Mouse (Mus musculus) MEL (cell line): ENCODE data around the gene Socs4. TPM values are rescaled to one million over a fixed set of nuclear protein-coding genes. Genes with fewer than 3 reads are reported as not detected.
A peak's percentile ranks its signal among the peaks of the same experiment; 100 is the strongest.

ENCODE experiments used
- DNase-seq: peaks from one replicate; pipeline ENCODE4 v3.0.0; 2011; ENCODE audit warnings: low read depth, low spot score
- H3K27ac ChIP-seq: 2 replicates; pipeline ENCODE4 v1.5.1; 2012; ENCODE audit warnings: low read depth, mild to moderate bottlenecking, control low read depth, low read length, moderate library complexity; ENCODE audit not compliant: control insufficient read depth
- H3K27me3 ChIP-seq, 2 experiments: fragments of 150-350 bp in 1 of 2; sonication (generic) in 1 of 2; 2 replicates each; pipeline ENCODE4 v1.6.1; 2012; ENCODE audit warnings: low read length in 2 of 2, mild to moderate bottlenecking in 2 of 2, improper control_type of control experiment in 1 of 2, moderate library complexity in 1 of 2; ENCODE audit not compliant: insufficient read depth in 2 of 2, control insufficient read depth in 1 of 2
- H3K36me3 ChIP-seq, 2 experiments: 2 replicates each; pipeline ENCODE4 v1.6.1; 2012 to 2014; ENCODE audit warnings: low read length in 2 of 2, improper control_type of control experiment in 1 of 2, inconsistent platforms in 1 of 2, mild to moderate bottlenecking in 1 of 2; ENCODE audit not compliant: insufficient read depth in 2 of 2, control insufficient read depth in 1 of 2
- H3K4me1 ChIP-seq, 2 experiments: fragments of 150-350 bp in 1 of 2; sonication (generic) in 1 of 2; 2 replicates each; pipeline ENCODE4 v1.6.1; 2012; ENCODE audit warnings: low read length in 2 of 2, improper control_type of control experiment in 1 of 2, mild to moderate bottlenecking in 1 of 2; ENCODE audit not compliant: insufficient read depth in 2 of 2, control insufficient read depth in 1 of 2
- H3K4me3 ChIP-seq, 2 experiments: fragments of 150-350 bp in 1 of 2; sonication (generic) in 1 of 2; 2 replicates each; pipeline ENCODE4 v1.5.1; 2012; ENCODE audit warnings: low read depth in 2 of 2, low read length in 2 of 2, mild to moderate bottlenecking in 2 of 2, moderate library complexity in 2 of 2, control low read depth in 1 of 2, improper control_type of control experiment in 1 of 2; ENCODE audit not compliant: control insufficient read depth in 1 of 2, insufficient read depth in 1 of 2
- H3K79me2 ChIP-seq: 2 replicates; pipeline ENCODE4 v1.6.1; 2012; ENCODE audit warnings: mild to moderate bottlenecking, low read length, moderate library complexity; ENCODE audit not compliant: control insufficient read depth, poor library complexity, insufficient read depth
- H3K9ac ChIP-seq: 2 replicates; pipeline ENCODE4 v1.6.1; 2012; ENCODE audit warnings: low read depth, mild to moderate bottlenecking, control low read depth, low read length, moderate library complexity; ENCODE audit not compliant: control insufficient read depth, poor library complexity, severe bottlenecking
- H3K9me3 ChIP-seq: fragments of 150-350 bp; sonication (generic); replicated peaks from 2 replicates; pipeline ENCODE4 v1.6.1; 2012; ENCODE audit warnings: mild to moderate bottlenecking, low read length, improper control_type of control experiment, moderate library complexity; ENCODE audit not compliant: insufficient read depth
- BHLHE40 ChIP-seq: IDR thresholded peaks from 2 replicates; pipeline ENCODE4 v1.6.1; 2012; ENCODE audit warnings: low read depth, mild to moderate bottlenecking, inconsistent platforms, low read length, improper control_type of control experiment, borderline replicate concordance
- CHD2 ChIP-seq: IDR thresholded peaks from 2 replicates; pipeline ENCODE4 v1.6.1; 2011; ENCODE audit warnings: low read length, improper control_type of control experiment
- E2F4 ChIP-seq: IDR thresholded peaks from 2 replicates; pipeline ENCODE4 v1.6.1; 2011; ENCODE audit warnings: low read depth, low read length, improper control_type of control experiment, borderline replicate concordance
- ELF1 ChIP-seq: IDR thresholded peaks from 2 replicates; pipeline ENCODE4 v1.6.1; 2014; ENCODE audit warnings: low read depth, mild to moderate bottlenecking, inconsistent platforms, low read length, improper control_type of control experiment, moderate library complexity
- EP300 ChIP-seq, 2 experiments: IDR thresholded peaks; 2 replicates each; pipeline ENCODE4 v1.6.1; 2011; ENCODE audit warnings: improper control_type of control experiment in 2 of 2, low read length in 2 of 2, low read depth in 1 of 2, mild to moderate bottlenecking in 1 of 2
- ETS1 ChIP-seq: IDR thresholded peaks from 2 replicates; pipeline ENCODE4 v1.6.1; 2012; ENCODE audit warnings: low read depth, mild to moderate bottlenecking, inconsistent platforms, low read length, improper control_type of control experiment, moderate library complexity
- GABPA ChIP-seq: IDR thresholded peaks from 2 replicates; pipeline ENCODE4 v1.6.1; 2012; ENCODE audit warnings: low read depth, mild to moderate bottlenecking, inconsistent platforms, low read length, improper control_type of control experiment, moderate library complexity
- GATA1 ChIP-seq: IDR thresholded peaks from 2 replicates; pipeline ENCODE4 v1.6.1; 2011; ENCODE audit warnings: low read depth, low read length, improper control_type of control experiment
- HCFC1 ChIP-seq: IDR thresholded peaks from 2 replicates; pipeline ENCODE4 v1.6.1; 2012; ENCODE audit warnings: low read depth, mild to moderate bottlenecking, inconsistent platforms, low read length, improper control_type of control experiment, moderate library complexity
- JUND ChIP-seq: IDR thresholded peaks from 2 replicates; pipeline ENCODE4 v1.6.1; 2011; ENCODE audit warnings: low read depth, mild to moderate bottlenecking, improper control_type of control experiment, low read length
- KAT2A ChIP-seq: conservative IDR thresholded peaks from 2 replicates; pipeline ENCODE4 v1.6.1; 2012; ENCODE audit warnings: low read depth, low read length, improper control_type of control experiment, inconsistent platforms
- MAFK ChIP-seq: IDR thresholded peaks from 2 replicates; pipeline ENCODE4 v1.6.1; 2011; ENCODE audit warnings: low read depth, mild to moderate bottlenecking, low read length, improper control_type of control experiment, borderline replicate concordance
- MEF2A ChIP-seq: IDR thresholded peaks from 2 replicates; pipeline ENCODE4 v1.6.1; 2014; ENCODE audit warnings: low read depth, mild to moderate bottlenecking, inconsistent platforms, low read length, improper control_type of control experiment; ENCODE audit not compliant: poor library complexity, insufficient replicate concordance, severe bottlenecking; ENCODE audit errors: extremely low read depth
- MXI1 ChIP-seq: IDR thresholded peaks from 2 replicates; pipeline ENCODE4 v1.6.1; 2011; ENCODE audit warnings: mild to moderate bottlenecking, low read depth, low read length, improper control_type of control experiment
- MYC ChIP-seq: IDR thresholded peaks from 2 replicates; pipeline ENCODE4 v1.6.1; 2011; ENCODE audit warnings: low read depth, mild to moderate bottlenecking, low read length, improper control_type of control experiment, moderate library complexity
- NELFE ChIP-seq: IDR thresholded peaks from 2 replicates; pipeline ENCODE4 v1.6.1; 2011; ENCODE audit warnings: low read depth, low read length, improper control_type of control experiment
- NRF1 ChIP-seq: IDR thresholded peaks from 2 replicates; pipeline ENCODE4 v1.6.1; 2014; ENCODE audit warnings: low read depth, mild to moderate bottlenecking, inconsistent platforms, low read length, improper control_type of control experiment, moderate library complexity; ENCODE audit not compliant: poor library complexity, insufficient read depth, severe bottlenecking
- POLR2A ChIP-seq, 2 experiments: IDR thresholded peaks; 2 replicates each; pipeline ENCODE4 v1.6.1; 2011 to 2012; ENCODE audit warnings: low read length in 2 of 2, mild to moderate bottlenecking in 2 of 2, control low read depth in 1 of 2, improper control_type of control experiment in 1 of 2, low read depth in 1 of 2, moderate library complexity in 1 of 2; ENCODE audit not compliant: control insufficient read depth in 1 of 2, insufficient read depth in 1 of 2, poor library complexity in 1 of 2
- POLR2AphosphoS2 ChIP-seq: IDR thresholded peaks from 2 replicates; pipeline ENCODE4 v1.6.1; 2011; ENCODE audit warnings: low read length, improper control_type of control experiment
- POLR2AphosphoS5 ChIP-seq: IDR thresholded peaks from 2 replicates; pipeline ENCODE4 v1.6.1; 2012; ENCODE audit warnings: low read depth, borderline replicate concordance, mild to moderate bottlenecking, inconsistent platforms, low read length, moderate library complexity, mixed read lengths
- RAD21 ChIP-seq: IDR thresholded peaks from 2 replicates; pipeline ENCODE4 v1.6.1; 2011; ENCODE audit warnings: mild to moderate bottlenecking, low read depth, low read length, improper control_type of control experiment
- SMC3 ChIP-seq: IDR thresholded peaks from 2 replicates; pipeline ENCODE4 v1.6.1; 2011; ENCODE audit warnings: low read depth, low read length, improper control_type of control experiment
- TBP ChIP-seq: IDR thresholded peaks from 2 replicates; pipeline ENCODE4 v1.8.0; 2011; ENCODE audit warnings: low read depth, low read length, improper control_type of control experiment
- TCF12 ChIP-seq: IDR thresholded peaks from 2 replicates; pipeline ENCODE4 v1.6.1; 2014; ENCODE audit warnings: low read depth, mild to moderate bottlenecking, inconsistent platforms, low read length, improper control_type of control experiment, moderate library complexity
- UBTF ChIP-seq: IDR thresholded peaks from 2 replicates; pipeline ENCODE4 v1.6.1; 2012; ENCODE audit warnings: low read depth, mild to moderate bottlenecking, inconsistent platforms, low read length, improper control_type of control experiment, moderate library complexity, borderline replicate concordance; ENCODE audit not compliant: insufficient read depth
- USF1 ChIP-seq: IDR thresholded peaks from 2 replicates; pipeline ENCODE4 v1.6.1; 2014; ENCODE audit warnings: low read depth, mild to moderate bottlenecking, inconsistent platforms, low read length, improper control_type of control experiment, moderate library complexity
- ZC3H11A ChIP-seq: IDR thresholded peaks from 2 replicates; pipeline ENCODE4 v1.6.1; 2012; ENCODE audit warnings: low read depth, mild to moderate bottlenecking, inconsistent platforms, low read length, improper control_type of control experiment
- ZKSCAN1 ChIP-seq: IDR thresholded peaks from 2 replicates; pipeline ENCODE4 v1.6.1; 2012; ENCODE audit warnings: low read depth, mild to moderate bottlenecking, inconsistent platforms, low read length, improper control_type of control experiment, moderate library complexity
- polyA plus RNA-seq, 2 experiments: library from polyadenylated mRNA; stranded (reverse) in 1 of 2; unstranded in 1 of 2; fragments of >175 nt in 1 of 2; fragments of >200 nt in 1 of 2; gene quantifications; 2 replicates each; pipeline versions ENCODE4 v1.2.1 to v1.2.4; 2012; ENCODE audit warnings: low replicate concordance in 2 of 2, low read depth in 1 of 2; ENCODE audit not compliant: insufficient read length in 2 of 2, insufficient read depth in 1 of 2, missing spikeins in 1 of 2
- total RNA-seq: library from RNA; depleted of rRNA; stranded (reverse); fragments of 300-350 nt; gene quantifications from 2 replicates; pipeline ENCODE4 v1.2.3, GENCODE M21; 2012

Socs4 gene
- total and polyA plus RNA-seq, 3 experiments: 8.8 to 21.0 (median 13.9) TPM

- no peak overlapping the region for H3K27ac ChIP-seq
- H3K27me3 ChIP-seq: no peaks in the 10 kb centered on the region
- H3K4me1 ChIP-seq: peaks cover 19 to 28% of the 10 kb centered on the region in 2 experiments
- peaks cover 8 to 36% of the 10 kb centered on the region in 2 experiments for H3K36me3 ChIP-seq
- no peaks in the 10 kb centered on the region for H3K79me2 ChIP-seq
- no peak overlapping the region for H3K4me3 ChIP-seq
- H3K9me3 ChIP-seq: no peaks in the 10 kb centered on the region
- DNase-seq: no peak
- no peak for TF ChIP-seq ZKSCAN1
- TF ChIP-seq JUND: no peak
- TF ChIP-seq MYC: no peak
- no peak for TF ChIP-seq UBTF
- TF ChIP-seq TBP: no peak
- no peak for TF ChIP-seq MEF2A
- no peak for TF ChIP-seq GATA1
- no peak for TF ChIP-seq EP300 (IDR thresholded peaks at IDR 0.05; ENCODE audit: low read depth in 1 of 2, low read length in 2 of 2)
- no peak for TF ChIP-seq MAFK
- H3K9ac ChIP-seq: no peak overlapping the region
Measured at GRCm38 (mm10) chr14:47237286-47237685, 39.4 kb upstream of the Socs4 start.

GRCm38 (mm10) chr14:47240600-47240999 lies 36.1 kb upstream of the Socs4 start:
- H3K27ac ChIP-seq: peak overlapping the region; percentile 15
- DNase-seq: peak; percentile 88
- peaks cover 8 to 13% of the 10 kb centered on the region in 2 experiments for H3K4me1 ChIP-seq
- H3K27me3 ChIP-seq: no peaks in the 10 kb centered on the region
- peaks cover 19 to 23% of the 10 kb centered on the region in 2 experiments for H3K36me3 ChIP-seq
- no peak overlapping the region for H3K4me3 ChIP-seq
- H3K9ac ChIP-seq: no peak overlapping the region
- H3K79me2 ChIP-seq: peaks cover 2% of the 10 kb centered on the region; the same call in 1 of the 2 replicates
- no peaks in the 10 kb centered on the region for H3K9me3 ChIP-seq
- TF ChIP-seq GATA1 (peak; percentile 99), ELF1 (no peak), CHD2 (no peak; the same call in 1 of the 2 replicates), JUND (no peak), BHLHE40 (no peak), EP300 (IDR thresholded peaks at IDR 0.05; ENCODE audit: low read depth in 1 of 2, low read length in 2 of 2) (peak; percentile 95 to 97), ZKSCAN1 (no peak), ETS1 (peak; percentile 93), SMC3 (peak; percentile 19; the same call in 1 of the 2 replicates), MEF2A (no peak), MXI1 (no peak; the same call in 1 of the 2 replicates), POLR2A (IDR thresholded peaks at IDR 0.05; ENCODE audit: control insufficient read depth in 1 of 2, insufficient read depth in 1 of 2, low read depth in 1 of 2, low read length in 2 of 2, poor library complexity in 1 of 2) (no peak; a peak in 1 of 4 replicates), USF1 (no peak), TCF12 (peak; percentile 99), HCFC1 (0 out of 2 replicates have a peak, but pooled peaks have one; percentile 18), GABPA (no peak), POLR2AphosphoS5 (no peak), E2F4 (no peak), NRF1 (no peak), NELFE (no peak), ZC3H11A (no peak), POLR2AphosphoS2 (peak; percentile 54), RAD21 (no peak), TBP (0 out of 2 replicates have a peak, but pooled peaks have one; percentile 30), MYC (peak; percentile 51; the same call in 1 of the 2 replicates), MAFK (peak; percentile 60; the same call in 1 of the 2 replicates), KAT2A (no peak)
